Mouse (Mus musculus): ENCODE results near the gene Rsrp1.
"Not testable (repeated sequence)": the region's sequence is repeated elsewhere in the genome, so short reads cannot be mapped to it uniquely, and the experiment has no call there.

The Rsrp1 gene

GRCm38 (mm10) chr4:134923258-134924018 is at the start of gene Rsrp1:
Gene Rsrp1, plus strand, starts transcription at chr4:134923592.
- DNase-seq (ENCODE audit: low spot score) = peak; percentile 98

GRCm38 (mm10) chr4:134876171-134876570 is 47.2 kb upstream of the Rsrp1 start:
- no peak for DNase-seq (ENCODE audit: low spot score)

GRCm38 (mm10) chr4:134879410-134879981 is 43.9 kb upstream of the Rsrp1 start:
- DNase-seq (ENCODE audit: low spot score) = peak; percentile 76

GRCm38 (mm10) chr4:134880041-134880440 is 43.4 kb upstream of the Rsrp1 start:
- no peak for DNase-seq (ENCODE audit: low spot score)

GRCm38 (mm10) chr4:134883266-134883665 is 40.1 kb upstream of the Rsrp1 start:
- peak; percentile 13 for DNase-seq (ENCODE audit: low spot score)

GRCm38 (mm10) chr4:134883808-134884207 is 39.6 kb upstream of the Rsrp1 start:
- no peak for DNase-seq (ENCODE audit: low spot score)

- DNase-seq (ENCODE audit: low spot score) = no peak
Measured at GRCm38 (mm10) chr4:134884364-134884763, 39.0 kb upstream of the Rsrp1 start.

- DNase-seq (ENCODE audit: low spot score) = peak; percentile 75
Measured at GRCm38 (mm10) chr4:134892096-134892495, 31.3 kb upstream of the Rsrp1 start.

- DNase-seq (ENCODE audit: low spot score) = no peak
Measured at GRCm38 (mm10) chr4:134897256-134897655, 26.1 kb upstream of the Rsrp1 start.

GRCm38 (mm10) chr4:134901126-134901525 is 22.3 kb upstream of the Rsrp1 start:
- no peak for DNase-seq (ENCODE audit: low spot score)

GRCm38 (mm10) chr4:134903046-134903445 is 20.3 kb upstream of the Rsrp1 start:
- DNase-seq (ENCODE audit: low spot score) = no peak

GRCm38 (mm10) chr4:134911406-134911805 is 12.0 kb upstream of the Rsrp1 start:
- not testable (repeated sequence) for DNase-seq (ENCODE audit: low spot score)

GRCm38 (mm10) chr4:134913413-134913812 is 10.0 kb upstream of the Rsrp1 start:
- DNase-seq (ENCODE audit: low spot score) = peak; percentile 73

- DNase-seq (ENCODE audit: low spot score) = peak; percentile 64
Measured at GRCm38 (mm10) chr4:134914122-134914863, 9.1 kb upstream of the Rsrp1 start.

GRCm38 (mm10) chr4:134914864-134915209 is 8.6 kb upstream of the Rsrp1 start, which contains the start of gene Tmem50a:
Gene Tmem50a, minus strand, starts transcription at chr4:134915024.
- DNase-seq (ENCODE audit: low spot score) = peak; percentile 95

GRCm38 (mm10) chr4:134915223-134916050 is 8.0 kb upstream of the Rsrp1 start:
- DNase-seq (ENCODE audit: low spot score) = no peak

GRCm38 (mm10) chr4:134917194-134917593 is 6.2 kb upstream of the Rsrp1 start:
- no peak for DNase-seq (ENCODE audit: low spot score)

- peak; percentile 90 for DNase-seq (ENCODE audit: low spot score)
Measured at GRCm38 (mm10) chr4:134918381-134918780, 5.0 kb upstream of the Rsrp1 start.

- peak; percentile 59 for DNase-seq (ENCODE audit: low spot score)
Measured at GRCm38 (mm10) chr4:134919733-134920540, 3.5 kb upstream of the Rsrp1 start.

GRCm38 (mm10) chr4:134920631-134921030 is 2.8 kb upstream of the Rsrp1 start:
- DNase-seq (ENCODE audit: low spot score) = no peak

GRCm38 (mm10) chr4:134921703-134922102 is 1.7 kb upstream of the Rsrp1 start:
- DNase-seq (ENCODE audit: low spot score) = no peak
